Mouse (Mus musculus): ENCODE results near the gene Gramd1a. TPM values are rescaled to one million over a fixed set of nuclear protein-coding genes. Genes with fewer than 3 reads are reported as not detected.

Gramd1a gene
- polyA plus RNA-seq, 1 experiment, result 325 TPM

GRCm38 (mm10) chr7:31123697-31124096 lies 32.0 kb downstream of the Gramd1a start:
- WGBS, result 91% methylated on average over 3 of the region's 3 CpGs
- no peak overlapping the region for H3K4me3 ChIP-seq (ENCODE audit: extremely low read depth, insufficient read depth, insufficient read length)

DNA sequence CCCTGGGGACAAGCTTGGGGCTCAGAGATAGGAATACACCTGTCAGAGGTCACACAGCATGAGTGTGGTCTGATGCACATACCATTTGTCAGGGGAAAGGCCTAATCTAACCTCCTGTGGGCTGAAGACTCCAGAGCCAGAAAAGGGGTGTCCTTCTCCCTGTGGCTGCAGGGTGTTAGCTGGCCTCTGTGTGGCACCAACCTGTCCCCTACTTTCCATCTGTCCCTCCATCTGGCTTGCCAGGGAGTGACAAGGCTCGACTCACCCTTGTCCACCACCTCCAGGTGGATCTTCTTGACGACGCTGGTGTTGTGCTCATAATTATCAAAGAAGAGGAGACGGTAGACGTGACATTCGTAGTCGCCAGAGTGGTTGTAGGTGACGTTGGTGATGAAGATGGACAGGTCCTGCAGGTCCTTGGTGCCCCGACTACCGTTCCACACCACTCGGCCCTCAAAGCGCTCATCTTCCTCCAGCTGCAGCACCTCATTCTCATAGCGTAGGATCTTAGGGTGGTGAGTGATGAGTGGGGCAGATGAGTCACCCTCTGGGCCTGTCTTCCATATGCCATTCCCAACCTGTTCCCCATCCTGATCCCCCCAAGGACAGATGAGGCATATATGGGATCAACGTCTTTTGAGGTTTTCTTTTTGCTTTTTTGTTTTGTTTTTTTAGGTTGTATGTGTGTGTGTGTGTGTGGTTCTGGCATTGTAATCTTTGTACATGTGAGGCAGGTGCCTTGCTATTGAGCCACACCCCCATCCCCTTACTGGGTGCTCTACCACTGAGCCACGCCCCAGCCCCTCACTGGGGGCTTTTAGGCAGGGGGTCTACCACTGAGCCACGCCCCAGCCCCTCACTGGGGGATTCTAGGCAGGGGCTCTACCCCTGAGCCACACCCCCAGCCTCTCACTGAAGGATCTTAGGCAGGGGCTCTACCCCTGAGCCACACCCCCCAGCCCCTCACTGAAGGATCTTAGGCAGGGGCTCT lies 32.8 kb downstream of the Gramd1a start:
- Histone ChIP-seq H3K27me3 (ENCODE audit: control insufficient read depth, insufficient read depth, low read length) (peaks cover 7% of the 10 kb centered on the region), H3K36me3 (ENCODE audit: control insufficient read depth, insufficient read depth, low read length) (no peaks in the 10 kb centered on the region), H3K4me1 (ENCODE audit: control insufficient read depth, insufficient read depth, insufficient read length) (peaks cover 10% of the 10 kb centered on the region), H3K27ac (ENCODE audit: insufficient read depth, low read length) (no peak overlapping the region), H3K4me3 (ENCODE audit: extremely low read depth, insufficient read depth, insufficient read length) (no peak overlapping the region)
- no peak for DNase-seq (ENCODE audit: low read depth in 1 of 2, low spot score in 2 of 2)
- TF ChIP-seq CTCF (IDR thresholded peaks at IDR 0.05; ENCODE audit: extremely low read depth, insufficient read depth, insufficient read length, insufficient replicate concordance) (no peak), POLR2A (IDR thresholded peaks at IDR 0.05; ENCODE audit: low read depth, low read length) (no peak)
- WGBS, result 89% methylated on average over 16 of the region's 16 CpGs

More at GRCm38 (mm10) chr7:31123697-31124096, 32.0 kb downstream of the Gramd1a start:
- Histone ChIP-seq H3K27ac (ENCODE audit: insufficient read depth, low read length) (no peak overlapping the region), H3K27me3 (ENCODE audit: control insufficient read depth, insufficient read depth, low read length) (peaks cover 7% of the 10 kb centered on the region), H3K4me1 (ENCODE audit: control insufficient read depth, insufficient read depth, insufficient read length) (peaks cover 10% of the 10 kb centered on the region), H3K36me3 (ENCODE audit: control insufficient read depth, insufficient read depth, low read length) (no peaks in the 10 kb centered on the region)
- no peak for DNase-seq (ENCODE audit: low read depth in 1 of 2, low spot score in 2 of 2)
- TF ChIP-seq POLR2A (IDR thresholded peaks at IDR 0.05; ENCODE audit: low read depth, low read length), result no peak
- no peak for TF ChIP-seq CTCF (IDR thresholded peaks at IDR 0.05; ENCODE audit: extremely low read depth, insufficient read depth, insufficient read length, insufficient replicate concordance)

- Histone ChIP-seq H3K36me3 (ENCODE audit: control insufficient read depth, insufficient read depth, low read length) (no peaks in the 10 kb centered on the region), H3K4me3 (ENCODE audit: extremely low read depth, insufficient read depth, insufficient read length) (no peak overlapping the region), H3K27ac (ENCODE audit: insufficient read depth, low read length) (no peak overlapping the region), H3K4me1 (ENCODE audit: control insufficient read depth, insufficient read depth, insufficient read length) (no peaks in the 10 kb centered on the region; the same call in 1 of the 2 replicates), H3K27me3 (ENCODE audit: control insufficient read depth, insufficient read depth, low read length) (no peaks in the 10 kb centered on the region)
- DNase-seq (ENCODE audit: low read depth in 1 of 2, low spot score in 2 of 2), result no peak
- 93% methylated on average over 5 of the region's 5 CpGs for WGBS
- TF ChIP-seq CTCF (IDR thresholded peaks at IDR 0.05; ENCODE audit: extremely low read depth, insufficient read depth, insufficient read length, insufficient replicate concordance), result no peak
Observed at GRCm38 (mm10) chr7:31119556-31119955, 36.1 kb downstream of the Gramd1a start.

DNA sequence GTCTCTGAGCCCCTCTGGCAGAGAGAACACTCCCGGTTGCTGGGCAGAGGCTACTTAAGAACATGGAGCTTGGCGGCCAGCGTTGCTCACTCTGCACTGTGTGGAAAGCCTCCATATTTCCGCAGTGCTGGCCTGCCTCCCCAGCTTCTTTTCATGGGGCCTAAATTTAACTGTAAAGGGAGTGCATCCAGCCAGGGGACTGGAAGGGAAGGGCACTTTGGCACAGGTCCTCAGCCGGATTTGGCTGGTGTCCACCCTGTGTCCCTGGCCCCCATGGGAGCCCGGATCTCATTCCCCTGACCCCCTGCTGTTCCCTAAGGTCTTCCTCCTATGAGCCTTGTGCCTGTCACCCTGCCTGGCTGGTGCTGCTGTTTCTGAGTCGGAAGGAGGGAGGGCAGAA lies 37.2 kb downstream of the Gramd1a start:
- 82% methylated on average over 7 of the region's 7 CpGs for WGBS
- TF ChIP-seq CTCF (IDR thresholded peaks at IDR 0.05; ENCODE audit: extremely low read depth, insufficient read depth, insufficient read length, insufficient replicate concordance), result no peak
- TF ChIP-seq POLR2A (IDR thresholded peaks at IDR 0.05; ENCODE audit: low read depth, low read length), result no peak
- Histone ChIP-seq H3K27me3 (ENCODE audit: control insufficient read depth, insufficient read depth, low read length) (no peaks in the 10 kb centered on the region), H3K4me3 (ENCODE audit: extremely low read depth, insufficient read depth, insufficient read length) (no peak overlapping the region), H3K36me3 (ENCODE audit: control insufficient read depth, insufficient read depth, low read length) (no peaks in the 10 kb centered on the region), H3K4me1 (ENCODE audit: control insufficient read depth, insufficient read depth, insufficient read length) (no peaks in the 10 kb centered on the region), H3K27ac (ENCODE audit: insufficient read depth, low read length) (no peak overlapping the region)
- DNase-seq (ENCODE audit: low read depth in 1 of 2, low spot score in 2 of 2), result no peak

DNA sequence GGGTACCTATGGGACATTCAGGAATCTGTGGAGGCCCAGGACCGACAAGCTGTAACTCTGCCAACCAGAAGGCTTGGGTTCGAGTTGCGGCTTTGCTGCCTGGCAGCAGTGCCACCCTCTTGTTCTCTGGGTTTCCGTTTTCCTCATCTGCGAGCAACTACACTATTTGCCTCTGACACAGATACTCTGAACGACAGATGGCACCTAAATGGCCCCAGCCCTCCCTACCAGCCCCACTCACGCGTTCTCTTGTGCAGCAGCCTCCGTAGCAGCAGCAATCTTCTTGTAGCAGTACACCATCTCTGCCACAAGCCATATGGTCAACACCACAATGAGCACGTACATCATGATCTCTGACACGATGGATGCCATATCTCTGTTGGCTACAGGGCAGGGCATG lies 38.2 kb downstream of the Gramd1a start:
- H3K4me3 ChIP-seq (ENCODE audit: extremely low read depth, insufficient read depth, insufficient read length), result no peak overlapping the region
- no peaks in the 10 kb centered on the region for H3K36me3 ChIP-seq (ENCODE audit: control insufficient read depth, insufficient read depth, low read length)
- H3K27me3 ChIP-seq (ENCODE audit: control insufficient read depth, insufficient read depth, low read length), result no peaks in the 10 kb centered on the region
- no peaks in the 10 kb centered on the region for H3K4me1 ChIP-seq (ENCODE audit: control insufficient read depth, insufficient read depth, insufficient read length)
- DNase-seq (ENCODE audit: low read depth in 1 of 2, low spot score in 2 of 2), result no peak
- WGBS, result 89% methylated on average over 11 of the region's 11 CpGs
- TF ChIP-seq CTCF (IDR thresholded peaks at IDR 0.05; ENCODE audit: extremely low read depth, insufficient read depth, insufficient read length, insufficient replicate concordance) (no peak), POLR2A (IDR thresholded peaks at IDR 0.05; ENCODE audit: low read depth, low read length) (no peak)
- no peak overlapping the region for H3K27ac ChIP-seq (ENCODE audit: insufficient read depth, low read length)

DNA sequence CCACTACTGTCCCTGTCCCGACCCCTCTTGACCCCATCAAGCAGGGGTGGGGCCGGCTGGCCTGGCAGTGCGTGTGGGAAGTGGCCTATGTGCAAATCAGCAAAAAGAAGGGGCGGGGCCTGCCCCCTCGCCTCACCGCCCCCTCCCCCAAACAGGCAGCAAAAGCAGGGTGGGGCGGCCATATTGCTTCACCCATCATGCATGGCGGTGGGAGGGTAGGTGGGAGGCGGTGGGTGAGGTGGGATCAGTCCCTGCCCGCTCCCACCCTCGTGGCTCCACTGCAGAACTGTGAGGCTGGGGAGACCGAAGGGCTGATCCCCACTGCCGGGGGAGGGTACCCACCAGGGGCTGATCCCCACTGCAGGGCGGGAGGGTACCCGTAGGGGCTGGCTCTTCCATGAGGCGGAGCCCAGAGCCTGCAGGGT lies 39.0 kb downstream of the Gramd1a start:
- no peak for DNase-seq (ENCODE audit: low read depth in 1 of 2, low spot score in 2 of 2)
- no peaks in the 10 kb centered on the region for H3K4me1 ChIP-seq (ENCODE audit: control insufficient read depth, insufficient read depth, insufficient read length)
- WGBS, result 86% methylated on average over 16 of the region's 16 CpGs

More for the DNA sequence above, 39.0 kb downstream of the Gramd1a start:
- no peaks in the 10 kb centered on the region for H3K36me3 ChIP-seq (ENCODE audit: control insufficient read depth, insufficient read depth, low read length)
- TF ChIP-seq POLR2A (IDR thresholded peaks at IDR 0.05; ENCODE audit: low read depth, low read length) (no peak), CTCF (IDR thresholded peaks at IDR 0.05; ENCODE audit: extremely low read depth, insufficient read depth, insufficient read length, insufficient replicate concordance) (no peak)
- H3K27me3 ChIP-seq (ENCODE audit: control insufficient read depth, insufficient read depth, low read length), result no peaks in the 10 kb centered on the region
- H3K27ac ChIP-seq (ENCODE audit: insufficient read depth, low read length), result no peak overlapping the region
- H3K4me3 ChIP-seq (ENCODE audit: extremely low read depth, insufficient read depth, insufficient read length), result no peak overlapping the region
